Mouse (Mus musculus) neural tube, embryonic 14.5 days (tissue): ENCODE measurements at regions not wholly inside any gene's neighbourhood (a gene's known extent, or its start where the extent isn't known, plus 50 kb on each side); places are given as distances from the start of the nearest gene placed in this dataset.

Experiments used
- ATAC-seq: fragments of 200-750 bp; cut with Nextera tagmentation; 2 replicates; pipeline ENCODE4 v1.8.0; 2017; ENCODE audit warnings: low read depth, mild to moderate bottlenecking, moderate TSS enrichment, moderate library complexity
- H3K27ac ChIP-seq: fragments of 300-500 bp; sonication (generic); 2 replicates; pipeline ENCODE4 v1.5.1; 2014; ENCODE audit warnings: low read depth, mild to moderate bottlenecking, control low read depth, low read length, moderate library complexity, mixed read lengths
- H3K27me3 ChIP-seq: fragments of 300-500 bp; sonication (generic); 2 replicates; pipeline ENCODE4 v1.6.1; 2014; ENCODE audit warnings: low read length; ENCODE audit not compliant: control insufficient read depth, insufficient read depth
- H3K36me3 ChIP-seq: fragments of 300-500 bp; sonication (generic); 2 replicates; pipeline ENCODE4 v1.6.1; 2014; ENCODE audit warnings: low read length, mixed read lengths; ENCODE audit not compliant: control insufficient read depth, insufficient read depth
- H3K4me1 ChIP-seq: fragments of 300-500 bp; sonication (generic); 2 replicates; pipeline ENCODE4 v1.6.1; 2014; ENCODE audit warnings: low read length; ENCODE audit not compliant: control insufficient read depth, insufficient read depth
- H3K4me2 ChIP-seq: fragments of 300-500 bp; sonication (generic); 2 replicates; pipeline ENCODE4 v1.6.1; 2014; ENCODE audit warnings: mild to moderate bottlenecking, low read depth, low read length, control low read depth
- H3K4me3 ChIP-seq: fragments of 300-500 bp; sonication (generic); 2 replicates; pipeline ENCODE4 v1.5.1; 2014; ENCODE audit warnings: low read depth, low read length, control low read depth, mixed read lengths
- H3K9ac ChIP-seq: fragments of 300-500 bp; sonication (generic); replicated peaks from 2 replicates; pipeline ENCODE4 v1.6.1; 2014; ENCODE audit warnings: low read depth, mild to moderate bottlenecking, control low read depth, low read length, mixed read lengths
- H3K9me3 ChIP-seq: fragments of 300-500 bp; sonication (generic); 2 replicates; pipeline ENCODE4 v1.6.1; 2016; ENCODE audit warnings: low read length; ENCODE audit not compliant: control insufficient read depth
- WGBS: fragments of 180-500 bp; shearing (Covaris S2); extraction: QIAGEN DNeasy Blood & Tissue Kit; methylation state at CpG from one replicate; pipeline ENCODE4 v1.1.7; 2014; 5-methylcytosine and 5-hydroxymethylcytosine counted together

DNA sequence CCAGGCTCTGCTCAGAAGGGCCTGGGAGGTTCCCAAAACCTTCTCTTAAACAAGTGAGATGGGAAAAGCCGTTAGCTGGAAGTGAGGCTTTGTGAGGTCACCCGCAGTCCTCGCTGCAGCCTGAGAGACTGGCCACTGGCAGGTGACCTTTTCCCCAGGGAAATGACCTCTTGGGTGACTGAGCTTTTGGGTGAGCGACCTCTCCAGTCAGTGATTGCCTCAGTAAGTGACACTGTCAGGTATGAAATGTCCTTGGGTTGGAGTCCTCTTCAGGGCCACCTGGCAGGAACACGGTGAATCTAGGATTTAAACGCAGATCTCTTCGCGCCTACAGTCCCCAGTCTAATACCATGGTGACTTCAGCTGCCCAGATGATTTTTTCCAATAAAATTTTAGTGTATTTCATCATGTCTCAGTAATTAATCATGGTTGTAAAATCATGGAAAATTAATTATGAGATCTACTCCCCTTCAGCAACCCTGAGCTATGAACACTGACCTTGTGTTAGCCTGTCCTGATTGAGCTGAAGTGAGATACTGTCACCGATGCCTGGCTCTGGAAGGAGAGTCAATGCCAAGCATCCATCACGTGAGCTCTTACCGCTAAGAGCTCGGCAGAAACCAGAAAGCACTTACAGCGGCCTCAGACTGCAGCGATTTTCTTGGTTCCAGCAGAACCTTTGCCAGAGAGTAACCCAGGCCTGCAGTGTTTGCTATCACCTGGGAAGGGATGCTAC is 87.5 kb upstream of the Sulf2 start:
- no peaks in the 10 kb centered on the region for H3K9me3 ChIP-seq
- no peak overlapping the region for H3K4me2 ChIP-seq

GRCm38 (mm10) chr2:166241310-166241709 is 85.8 kb upstream of the Sulf2 start:
- H3K36me3 ChIP-seq: no peaks in the 10 kb centered on the region
- H3K27me3 ChIP-seq: no peaks in the 10 kb centered on the region
- no peak overlapping the region for H3K4me3 ChIP-seq
- no peak overlapping the region for H3K4me2 ChIP-seq
- 98% methylated on average over 3 of the region's 3 CpGs for WGBS
- H3K27ac ChIP-seq: no peak overlapping the region
- no peak overlapping the region for H3K9ac ChIP-seq
- ATAC-seq: no peak
- 0 out of 2 replicates have a peak, but pooled peaks cover 5% of the 10 kb centered on the region for H3K4me1 ChIP-seq
- no peaks in the 10 kb centered on the region for H3K9me3 ChIP-seq

More for the DNA sequence above, 87.5 kb upstream of the Sulf2 start:
- 68% methylated on average over 14 of the region's 14 CpGs for WGBS
- Histone ChIP-seq H3K9ac (no peak overlapping the region), H3K4me1 (0 out of 2 replicates have a peak, but pooled peaks cover 2% of the 10 kb centered on the region), H3K36me3 (no peaks in the 10 kb centered on the region), H3K27me3 (no peaks in the 10 kb centered on the region), H3K27ac (no peak overlapping the region), H3K4me3 (no peak overlapping the region)
- ATAC-seq: peak; percentile 54; the same call in 1 of the 2 replicates

- 81% methylated on average over 4 of the region's 4 CpGs for WGBS
- Histone ChIP-seq H3K9ac (no peak overlapping the region), H3K9me3 (no peaks in the 10 kb centered on the region)
Observed at GRCm38 (mm10) chr2:166240056-166240455, 84.6 kb upstream of the Sulf2 start.

GRCm38 (mm10) chr2:166237554-166238269 is 82.2 kb upstream of the Sulf2 start:
- Histone ChIP-seq H3K9ac (no peak overlapping the region), H3K4me1 (0 out of 2 replicates have a peak, but pooled peaks cover 5% of the 10 kb centered on the region), H3K9me3 (no peaks in the 10 kb centered on the region), H3K36me3 (no peaks in the 10 kb centered on the region), H3K27me3 (no peaks in the 10 kb centered on the region), H3K4me2 (no peak overlapping the region), H3K4me3 (no peak overlapping the region), H3K27ac (0 out of 2 replicates have a peak overlapping the region, but pooled peaks have one; percentile 34)
- peak; percentile 77 for ATAC-seq
- WGBS: 10% methylated on average over 13 of the region's 13 CpGs

More at GRCm38 (mm10) chr2:166240056-166240455, 84.6 kb upstream of the Sulf2 start:
- Histone ChIP-seq H3K27ac (no peak overlapping the region), H3K27me3 (no peaks in the 10 kb centered on the region), H3K36me3 (no peaks in the 10 kb centered on the region), H3K4me1 (0 out of 2 replicates have a peak, but pooled peaks cover 5% of the 10 kb centered on the region), H3K4me3 (no peak overlapping the region), H3K4me2 (no peak overlapping the region)
- ATAC-seq: no peak

DNA sequence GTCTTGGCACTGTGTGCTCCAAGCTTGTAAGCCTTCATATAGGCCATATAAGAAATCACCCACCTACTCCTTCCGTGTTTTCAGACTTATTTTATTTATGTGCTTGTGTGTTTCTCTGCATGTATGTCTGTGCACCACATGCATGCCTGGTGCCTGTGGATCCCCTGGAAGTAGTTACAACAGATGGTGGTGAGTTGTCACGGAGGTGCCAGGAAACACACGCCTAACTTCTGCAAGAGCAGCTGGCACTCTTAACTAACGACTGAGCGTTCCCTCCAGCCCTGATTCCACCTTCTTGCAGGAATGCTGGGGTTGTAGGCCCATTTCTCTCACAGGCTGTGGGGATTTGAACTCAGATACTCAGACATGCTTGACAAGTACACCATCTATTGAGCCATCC is 80.6 kb upstream of the Sulf2 start:
- Histone ChIP-seq H3K4me3 (no peak overlapping the region), H3K9ac (no peak overlapping the region), H3K36me3 (no peaks in the 10 kb centered on the region), H3K27me3 (no peaks in the 10 kb centered on the region), H3K27ac (no peak overlapping the region), H3K4me1 (0 out of 2 replicates have a peak, but pooled peaks cover 5% of the 10 kb centered on the region), H3K9me3 (no peaks in the 10 kb centered on the region), H3K4me2 (no peak overlapping the region)
- ATAC-seq: no peak
- 73% methylated on average over 5 of the region's 5 CpGs for WGBS

DNA sequence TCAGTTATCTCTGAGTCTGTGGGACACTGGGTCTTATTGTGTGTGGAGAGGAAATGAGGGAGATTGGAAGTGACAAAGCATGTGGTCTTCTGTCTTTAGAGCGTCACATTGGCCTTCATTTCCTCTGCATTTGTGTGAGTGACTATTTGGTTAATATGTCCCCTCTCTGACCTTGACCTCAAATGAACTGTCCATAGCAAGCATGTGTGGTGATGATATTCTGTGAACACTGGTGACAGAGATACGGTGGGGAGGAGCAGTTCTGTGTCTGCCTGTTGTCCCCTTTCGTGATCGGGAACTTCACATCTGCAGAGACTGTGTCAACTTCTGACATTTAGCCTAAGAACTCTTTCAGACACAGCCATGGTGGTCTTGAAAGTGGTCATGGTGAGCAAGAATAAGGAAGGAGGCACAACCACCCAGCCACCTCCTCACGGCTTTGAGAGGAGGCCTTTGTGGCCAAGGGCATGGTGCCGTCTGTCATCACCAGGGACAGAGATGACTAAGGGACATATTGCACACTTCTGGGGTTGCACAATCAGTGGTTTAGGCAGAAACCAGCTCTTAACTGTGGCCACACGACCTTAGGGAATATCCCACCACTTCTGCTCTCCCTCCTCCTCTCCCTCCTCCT is 79.2 kb upstream of the Sulf2 start:
- Histone ChIP-seq H3K9me3 (no peaks in the 10 kb centered on the region), H3K27ac (no peak overlapping the region), H3K27me3 (no peaks in the 10 kb centered on the region), H3K9ac (no peak overlapping the region), H3K4me3 (no peak overlapping the region), H3K36me3 (no peaks in the 10 kb centered on the region), H3K4me1 (0 out of 2 replicates have a peak, but pooled peaks cover 5% of the 10 kb centered on the region), H3K4me2 (no peak overlapping the region)
- 81% methylated on average over 7 of the region's 7 CpGs for WGBS
- ATAC-seq: no peak

DNA sequence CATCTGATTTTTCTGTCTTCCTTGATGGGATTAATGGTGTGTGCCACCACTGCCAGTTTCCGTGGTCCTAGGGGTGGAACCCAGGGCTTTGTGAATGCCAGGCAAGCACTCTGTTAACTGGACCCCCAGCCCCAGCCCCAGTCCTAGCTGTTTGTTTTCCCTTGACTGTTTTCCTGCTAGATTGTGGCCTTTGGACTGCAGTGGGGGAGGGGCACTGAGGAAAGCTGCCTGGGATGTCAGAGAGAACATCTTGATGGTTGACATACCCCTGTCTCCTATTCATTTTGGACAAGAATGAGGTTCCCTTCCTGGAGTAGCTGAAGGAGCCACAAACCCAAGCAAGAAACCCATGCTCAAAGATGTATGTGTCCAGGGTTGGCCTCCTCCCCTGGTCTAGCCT is 77.8 kb upstream of the Sulf2 start:
- Histone ChIP-seq H3K36me3 (no peaks in the 10 kb centered on the region), H3K27me3 (no peaks in the 10 kb centered on the region), H3K4me1 (0 out of 2 replicates have a peak, but pooled peaks cover 3% of the 10 kb centered on the region), H3K4me2 (no peak overlapping the region), H3K4me3 (no peak overlapping the region), H3K9me3 (no peaks in the 10 kb centered on the region), H3K9ac (no peak overlapping the region), H3K27ac (no peak overlapping the region)
- ATAC-seq: no peak
- 86% methylated on average over 1 of the region's 1 CpGs for WGBS

DNA sequence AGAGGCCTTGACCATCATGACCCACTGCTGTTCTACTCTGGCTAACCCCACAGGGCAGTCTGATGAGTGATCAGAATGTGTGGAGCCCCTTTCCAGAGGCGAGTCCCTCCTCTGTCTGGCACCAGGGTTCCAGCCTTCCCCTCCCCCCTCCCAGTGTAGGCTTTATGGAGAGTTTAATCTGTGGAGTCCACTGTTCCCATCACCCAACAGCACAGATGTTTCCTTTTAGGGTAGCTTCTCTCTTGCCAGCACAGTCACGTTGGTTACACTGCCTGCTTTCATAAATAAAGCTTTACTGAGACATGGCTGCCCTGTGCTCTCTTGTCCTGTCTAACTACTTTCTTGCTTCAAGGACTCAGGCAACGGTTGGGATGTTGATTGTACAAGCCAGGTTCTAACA is 76.9 kb upstream of the Sulf2 start:
- Histone ChIP-seq H3K4me1 (0 out of 2 replicates have a peak, but pooled peaks cover 2% of the 10 kb centered on the region), H3K36me3 (no peaks in the 10 kb centered on the region), H3K4me3 (no peak overlapping the region), H3K9me3 (no peaks in the 10 kb centered on the region), H3K4me2 (no peak overlapping the region), H3K27me3 (no peaks in the 10 kb centered on the region), H3K9ac (no peak overlapping the region), H3K27ac (no peak overlapping the region)
- ATAC-seq: no peak
- WGBS: 63% methylated on average over 3 of the region's 3 CpGs

DNA sequence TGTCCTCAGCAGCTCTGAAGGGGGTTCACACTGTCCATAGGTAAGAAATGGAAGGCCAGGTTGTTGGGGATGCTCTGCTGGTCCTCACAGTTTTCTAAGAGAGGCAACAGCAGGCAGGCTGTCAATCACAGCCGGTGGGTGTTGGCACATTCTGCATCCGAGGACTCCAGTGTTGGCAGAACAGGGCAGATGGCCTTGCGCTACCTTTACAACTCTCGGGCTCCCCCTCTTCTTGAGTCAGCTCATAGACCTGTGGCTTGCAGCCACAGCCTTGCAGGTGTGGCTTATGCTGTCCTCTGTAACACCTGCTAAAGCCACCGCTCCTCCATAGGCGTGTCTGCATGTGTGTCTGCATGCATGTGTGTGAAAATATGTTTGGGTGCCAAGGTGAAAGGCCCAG is 75.2 kb upstream of the Sulf2 start:
- Histone ChIP-seq H3K4me2 (no peak overlapping the region), H3K9me3 (no peaks in the 10 kb centered on the region), H3K4me3 (no peak overlapping the region), H3K36me3 (no peaks in the 10 kb centered on the region), H3K27ac (no peak overlapping the region), H3K9ac (no peak overlapping the region), H3K4me1 (no peaks in the 10 kb centered on the region), H3K27me3 (no peaks in the 10 kb centered on the region)
- no peak for ATAC-seq
- WGBS: 80% methylated on average over 6 of the region's 6 CpGs
